Mouse (Mus musculus): ENCODE results near the gene Herc2.

DNA sequence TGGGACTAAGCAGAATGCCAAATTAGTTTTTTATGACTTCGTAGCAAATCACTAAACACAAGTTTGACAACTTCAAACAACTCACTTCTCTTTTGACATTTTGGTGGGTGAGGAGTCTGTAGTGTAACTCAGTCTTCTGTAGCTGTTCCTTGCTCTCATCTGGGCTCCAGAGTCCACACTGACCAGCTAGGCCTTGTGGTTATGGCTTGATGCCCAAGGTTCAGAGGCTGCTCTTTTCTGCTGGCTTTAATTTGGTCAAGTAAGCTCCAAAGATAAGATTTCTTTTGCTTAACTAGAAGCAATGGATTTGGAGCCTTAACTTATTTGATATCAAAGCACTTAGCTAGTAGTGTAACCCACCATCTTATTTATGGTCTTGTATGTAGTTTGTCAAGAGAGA, 14.9 kb downstream of the Herc2 start:
- TF ChIP-seq POLR2A (IDR thresholded peaks at IDR 0.05; ENCODE audit: borderline replicate concordance, extremely low read depth, insufficient read depth, insufficient read length, poor library complexity, severe bottlenecking) (no peak), CTCF (IDR thresholded peaks at IDR 0.05; ENCODE audit: borderline replicate concordance, extremely low read depth, insufficient read depth, insufficient read length) (no peak)

All from brain, embryonic 14.5 days (tissue).